Mouse (Mus musculus): ENCODE measurements around the gene Mxra7.

The Mxra7 gene

DNA sequence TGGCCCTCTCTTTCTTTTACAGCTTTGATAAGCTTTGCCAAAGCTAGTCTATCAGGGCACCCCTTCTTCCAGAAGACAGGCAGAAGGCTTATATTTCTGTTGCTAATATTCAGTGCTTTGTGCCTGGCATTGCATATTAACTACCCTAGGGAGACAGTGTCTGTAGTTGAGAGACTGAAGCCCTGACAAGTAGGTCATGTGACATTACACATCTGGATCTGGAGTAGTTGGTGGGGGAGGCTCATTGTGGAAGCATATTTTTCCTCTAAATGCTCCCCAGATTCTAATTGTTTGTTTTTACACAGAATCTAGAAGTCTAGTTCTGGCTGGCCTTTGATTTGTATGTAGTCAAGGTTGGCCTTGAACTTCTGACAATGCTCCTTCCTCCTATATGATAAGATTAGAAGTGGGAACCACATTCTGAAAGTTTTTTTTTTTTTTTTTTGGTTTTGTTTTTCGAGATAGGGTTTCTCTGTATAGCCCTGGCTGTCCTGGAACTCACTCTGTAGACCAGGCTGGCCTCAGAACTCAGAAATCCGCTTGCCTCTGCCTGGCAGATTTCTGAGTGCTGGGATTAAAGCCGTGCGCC lies 18.8 kb upstream of the Mxra7 start:
- DNase-seq: no peak

DNA sequence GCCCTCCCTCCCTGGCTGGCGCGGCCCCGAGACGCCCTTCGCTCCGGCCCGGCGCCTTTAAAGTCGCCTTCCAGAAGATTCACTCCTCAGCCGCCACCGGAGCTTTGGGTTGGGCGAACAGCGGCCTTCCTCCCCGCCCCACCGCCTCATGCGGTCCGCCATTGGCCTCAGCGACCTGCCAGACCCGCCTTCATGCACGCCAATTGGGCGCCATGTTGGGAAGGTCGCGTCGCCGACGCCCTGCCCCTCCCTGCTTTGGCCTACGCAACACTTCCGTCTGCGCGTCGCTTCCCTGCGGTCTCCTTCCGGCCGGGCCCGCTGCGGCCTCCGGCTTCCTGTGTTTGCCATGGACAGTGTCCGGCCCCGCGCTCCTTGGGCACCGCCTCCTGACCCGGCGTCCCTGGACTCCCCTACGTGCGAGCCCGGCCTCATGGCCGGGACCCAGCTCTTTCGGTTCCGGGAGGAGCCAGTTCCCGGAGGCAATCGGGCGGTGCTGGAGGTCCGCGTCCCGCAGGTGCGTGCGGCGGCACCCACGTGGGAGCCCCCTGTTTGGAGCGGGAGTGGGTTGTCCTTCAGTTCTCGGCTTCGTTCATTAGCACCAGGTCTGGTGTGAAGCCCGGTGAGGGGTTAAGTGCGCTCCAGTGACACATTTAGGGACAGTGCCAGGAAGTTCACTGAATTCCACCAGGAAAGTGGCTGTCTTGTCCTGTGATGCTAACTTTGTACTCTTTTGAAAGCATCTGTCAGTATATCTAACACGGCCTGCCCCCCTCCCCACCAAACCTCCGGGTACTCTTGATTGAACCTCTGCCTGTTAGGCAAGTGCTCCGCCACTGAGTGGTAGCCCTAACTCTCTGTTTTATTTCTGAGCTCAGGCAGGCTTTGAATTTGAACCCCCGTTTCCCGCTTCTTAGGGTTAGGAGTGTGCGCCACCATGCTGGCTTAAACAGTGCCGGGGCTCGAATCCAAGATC lies 15.7 kb upstream of the Mxra7 start, which contains the start of the genes Mettl23 and Jmjd6:
TSS of gene Mettl23 (plus strand) at position 18 of the 973 bp plus-strand sequence.
TSS of gene Jmjd6 (minus strand) at position 189 of the 973 bp plus-strand sequence.
- peak; percentile 100 for DNase-seq

GRCm38 (mm10) chr11:116842531-116843260 lies 14.8 kb upstream of the Mxra7 start:
- peak; percentile 98 for DNase-seq

GRCm38 (mm10) chr11:116840748-116841147 lies 12.9 kb upstream of the Mxra7 start:
- no peak for DNase-seq

DNA sequence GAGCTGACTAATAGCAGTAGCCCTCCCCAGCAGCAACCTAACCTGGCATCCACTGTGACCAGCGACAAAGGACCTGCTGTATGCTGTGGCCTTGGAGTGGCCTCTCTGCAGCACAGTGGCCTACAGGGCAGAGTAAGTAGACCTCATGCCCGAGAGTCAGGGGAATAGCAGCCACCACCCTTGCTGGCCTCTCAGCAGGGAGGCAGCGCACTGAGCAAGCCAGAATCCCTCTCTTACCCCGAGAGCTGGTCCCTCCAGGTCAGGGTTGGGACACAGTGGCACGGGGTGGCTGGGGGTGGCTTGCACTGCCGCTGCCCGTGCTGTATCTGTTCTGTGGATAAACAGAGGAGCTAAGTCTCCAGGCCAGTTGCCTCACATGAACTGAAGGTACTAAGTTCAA lies 11.8 kb upstream of the Mxra7 start:
- DNase-seq: peak; percentile 94

GRCm38 (mm10) chr11:116838936-116839335 lies 11.1 kb upstream of the Mxra7 start:
- DNase-seq: peak; percentile 93

DNA sequence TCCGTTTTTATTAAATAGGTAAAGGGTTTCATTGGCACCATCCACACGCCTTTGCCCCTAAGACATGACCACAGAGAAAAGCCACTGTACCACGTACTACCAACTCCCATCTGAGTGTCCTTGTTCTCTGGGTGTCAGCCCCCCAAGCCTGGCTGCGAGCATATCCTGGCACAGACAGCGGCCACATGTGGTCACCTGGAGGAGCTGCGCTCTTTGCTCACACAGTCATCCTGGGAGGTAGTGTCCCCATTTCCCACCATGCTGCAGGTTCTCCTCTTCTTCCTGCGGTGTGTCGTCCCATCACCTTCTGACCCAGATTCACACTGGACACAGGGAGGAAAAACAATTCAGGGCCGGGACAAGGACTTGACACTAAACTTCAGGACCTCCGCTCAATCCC lies 9.6 kb upstream of the Mxra7 start:
- DNase-seq: peak; percentile 90

DNA sequence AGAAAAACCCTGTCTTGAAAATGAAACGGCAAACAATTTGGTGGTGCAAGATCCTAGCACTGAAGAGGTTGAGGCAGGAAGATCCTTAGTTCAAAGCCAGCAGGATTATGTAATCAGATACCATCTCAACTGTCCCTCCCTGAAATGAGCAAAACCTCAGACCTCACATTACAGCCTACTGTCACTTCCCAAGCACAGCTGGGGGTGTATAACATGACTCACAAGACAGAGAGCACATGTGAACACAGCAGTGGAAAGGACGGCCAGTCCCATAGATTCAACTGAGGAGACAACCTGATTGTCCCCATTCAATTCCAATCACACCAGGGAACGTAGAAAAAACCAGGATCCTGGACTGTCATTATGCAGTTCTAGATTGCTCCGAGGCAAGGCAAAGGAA lies 8.4 kb upstream of the Mxra7 start:
- DNase-seq: no peak

GRCm38 (mm10) chr11:116834954-116835353 lies 7.1 kb upstream of the Mxra7 start:
- DNase-seq: no peak

DNA sequence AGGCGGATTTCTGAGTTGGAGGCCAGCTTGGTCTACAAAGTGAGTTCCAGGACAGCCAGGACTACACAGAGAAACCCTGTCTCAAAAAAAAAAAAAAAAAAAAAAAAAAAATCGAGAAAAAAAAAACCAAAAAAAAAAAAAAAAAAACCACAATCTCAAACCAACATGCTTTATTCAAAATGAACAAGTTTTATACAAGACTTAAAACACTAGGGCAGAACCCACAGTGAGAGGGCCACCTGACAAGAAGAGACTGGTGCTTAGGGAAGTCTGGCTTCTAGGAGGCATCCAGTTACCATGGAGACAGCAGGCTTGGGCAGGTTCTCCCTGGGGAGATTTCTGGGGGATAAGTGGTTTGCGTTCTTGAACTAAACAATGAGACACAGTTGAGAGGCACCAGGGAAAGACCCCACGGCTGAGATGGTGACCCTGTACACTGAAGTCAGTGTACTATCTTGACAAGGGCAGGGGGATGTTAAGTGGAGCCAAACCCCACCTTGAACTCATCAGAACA lies 4.4 kb upstream of the Mxra7 start:
- DNase-seq: peak; percentile 87

GRCm38 (mm10) chr11:116826550-116827504 lies 1.0 kb downstream of the Mxra7 start:
- peak; percentile 94 for DNase-seq

- DNase-seq: peak; percentile 92
These were observed 2.6 kb downstream of the Mxra7 start for GRCm38 (mm10) chr11:116825230-116825629.

DNA sequence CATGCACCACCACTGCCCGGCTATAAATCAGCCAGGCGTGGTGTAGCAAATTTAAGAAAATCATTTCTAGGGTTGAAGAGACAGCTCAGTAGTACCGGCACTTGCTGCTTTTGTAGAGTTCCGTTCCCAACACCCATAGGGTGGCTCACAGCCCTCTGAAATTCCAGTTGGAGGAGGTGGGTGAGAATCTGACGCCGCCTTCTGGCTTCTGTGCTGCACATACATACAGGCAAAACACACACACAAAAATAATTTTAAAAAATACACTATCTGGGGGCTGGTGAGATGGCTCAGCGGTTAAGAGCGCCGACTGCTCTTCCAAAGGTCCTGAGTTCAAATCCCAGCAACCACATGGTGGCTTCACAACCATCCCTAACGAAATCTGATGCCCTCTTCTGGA lies 4.0 kb downstream of the Mxra7 start:
- peak; percentile 89 for DNase-seq

DNA sequence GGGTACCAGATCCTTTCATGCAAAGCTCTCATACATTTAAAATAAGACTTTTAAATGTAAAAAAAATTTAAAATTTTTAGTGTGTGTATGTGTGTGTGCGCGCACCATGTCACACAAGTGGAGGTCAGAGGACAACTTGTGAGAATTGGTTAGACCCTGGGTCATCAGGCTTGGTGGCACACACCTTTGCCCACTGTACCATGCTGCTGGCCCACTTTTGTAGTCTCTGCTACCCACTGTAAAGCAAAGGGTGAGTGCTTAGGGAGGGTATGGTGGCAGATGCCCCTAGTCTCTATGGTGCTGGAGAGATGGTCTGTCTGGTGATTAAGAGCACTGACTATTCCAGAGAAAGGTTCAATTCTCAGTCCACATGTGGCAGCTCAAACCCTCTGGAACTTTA lies 4.6 kb downstream of the Mxra7 start:
- peak; percentile 90 for DNase-seq

- DNase-seq: no peak
These were observed 5.2 kb downstream of the Mxra7 start for GRCm38 (mm10) chr11:116822626-116823025.

- DNase-seq: no peak
These were observed 5.6 kb downstream of the Mxra7 start for GRCm38 (mm10) chr11:116822215-116822614.

DNA sequence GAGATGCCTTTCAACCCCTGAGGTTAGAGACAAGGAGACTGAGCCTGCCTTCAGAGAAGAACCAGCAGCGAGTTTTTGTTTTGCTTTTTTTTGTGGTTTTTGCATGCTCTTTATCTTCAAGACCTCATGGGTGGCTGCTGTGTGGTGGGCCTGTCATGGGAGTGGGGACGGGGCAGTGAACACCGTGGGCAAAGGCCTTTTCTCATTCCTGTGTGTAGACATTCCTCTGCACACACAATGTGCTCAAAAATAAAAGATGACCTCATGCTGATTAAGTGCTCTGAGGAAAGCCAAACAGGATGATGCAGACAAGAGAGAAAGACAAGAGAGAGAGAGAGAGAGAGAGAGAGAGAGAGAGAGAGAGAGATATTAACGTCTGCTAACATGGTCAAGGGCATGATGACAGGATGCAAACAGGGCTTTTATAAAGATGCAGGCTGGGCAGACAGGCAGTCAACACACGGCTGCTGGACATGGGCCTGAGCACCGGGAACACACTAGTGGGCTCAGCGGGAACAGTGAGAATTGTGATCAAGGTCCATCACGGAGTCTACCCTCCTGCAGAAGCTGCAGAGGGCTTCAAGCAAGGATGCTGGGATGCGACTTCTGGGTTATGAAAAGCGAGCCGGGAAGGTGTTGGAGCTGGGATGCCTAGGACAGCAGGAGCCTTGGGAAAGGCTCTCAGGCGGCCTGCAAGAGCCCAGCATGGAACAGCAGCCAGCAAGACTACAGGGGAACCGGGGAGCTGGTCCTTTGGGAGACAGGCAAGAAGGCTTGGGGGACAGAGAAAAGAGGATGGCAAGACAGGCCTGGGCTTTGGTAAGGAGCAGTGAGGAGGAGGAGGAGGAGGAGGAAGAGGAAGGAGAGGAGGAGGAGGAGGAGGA lies 6.5 kb downstream of the Mxra7 start:
- peak; percentile 96 for DNase-seq

DNA sequence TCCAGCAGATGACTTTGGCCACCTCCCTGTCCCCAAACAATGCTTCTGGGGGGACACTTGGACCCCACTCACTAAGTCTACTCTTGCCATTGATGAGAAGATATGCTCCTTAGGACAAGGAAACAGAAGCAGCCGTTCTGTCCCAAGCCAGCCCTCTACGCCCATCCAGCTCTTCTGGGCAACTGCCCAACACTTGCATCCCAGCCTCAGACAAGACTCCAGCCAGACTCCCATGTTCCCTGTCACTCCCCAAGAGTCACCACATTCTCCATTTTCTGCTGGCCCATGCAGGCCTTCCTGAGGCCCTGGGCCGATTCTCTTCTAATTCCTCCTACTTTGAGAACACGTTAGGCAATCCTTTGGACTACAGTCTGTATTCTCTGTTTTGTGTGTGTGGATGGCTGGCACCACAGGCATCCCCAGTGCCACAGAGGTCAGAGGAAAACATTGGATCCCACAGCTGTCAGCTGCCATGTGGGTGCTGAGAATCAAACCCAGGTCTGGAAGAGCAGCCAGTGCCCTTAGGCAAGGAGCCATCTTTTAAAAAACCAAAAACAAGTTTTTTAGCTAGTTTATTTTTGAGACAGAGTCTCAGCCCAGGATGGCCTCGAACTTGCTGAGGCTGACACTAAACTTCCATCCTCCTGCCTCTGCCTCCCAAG lies 7.8 kb downstream of the Mxra7 start:
- peak; percentile 96 for DNase-seq

DNA sequence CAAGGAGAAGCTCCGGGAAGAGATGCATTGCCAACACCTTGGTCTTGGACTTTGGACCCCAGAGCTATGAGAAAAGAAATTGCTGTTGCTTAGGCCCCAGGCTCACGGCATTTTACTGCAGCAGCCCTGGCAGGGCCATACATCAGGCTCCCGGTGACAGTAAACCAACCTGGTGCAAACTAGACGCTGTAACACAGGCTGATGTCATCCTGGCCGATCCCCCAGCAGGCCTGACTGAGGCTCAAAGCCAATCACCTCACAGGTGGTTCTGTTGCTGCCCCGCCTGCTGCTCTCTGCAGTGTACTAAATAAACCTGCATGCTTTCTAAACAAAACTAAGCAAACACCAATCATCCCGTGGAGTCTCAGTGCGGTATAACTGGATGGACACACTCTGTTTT lies 9.1 kb downstream of the Mxra7 start:
- no peak for DNase-seq

DNA sequence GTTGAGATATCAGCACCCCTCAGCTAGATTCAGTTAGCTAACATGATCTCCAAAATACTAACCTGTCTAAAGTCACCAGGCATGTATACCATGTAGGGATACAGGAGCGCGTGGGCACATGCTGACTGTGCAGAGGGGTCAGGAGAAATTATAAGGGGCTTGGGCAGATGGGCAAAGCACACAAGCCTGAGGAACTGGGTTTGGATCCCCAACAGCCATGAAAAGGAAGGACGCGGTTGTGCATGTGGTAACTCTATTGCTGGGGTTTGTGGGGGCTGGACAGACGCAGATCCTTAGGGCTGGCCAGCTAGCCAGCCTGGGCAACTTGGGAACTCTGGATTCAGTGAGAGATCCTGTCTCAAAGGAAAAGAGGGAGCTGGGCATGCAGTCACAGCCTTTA lies 10.3 kb downstream of the Mxra7 start:
- DNase-seq: peak; percentile 90
